Mouse (Mus musculus): ENCODE results near the gene Ctsa.
A peak's percentile ranks its signal among the peaks of the same experiment; 100 is the strongest.
"Not testable (repeated sequence)": the region's sequence is repeated elsewhere in the genome, so short reads cannot be mapped to it uniquely, and the experiment has no call there.

The Ctsa gene

DNA sequence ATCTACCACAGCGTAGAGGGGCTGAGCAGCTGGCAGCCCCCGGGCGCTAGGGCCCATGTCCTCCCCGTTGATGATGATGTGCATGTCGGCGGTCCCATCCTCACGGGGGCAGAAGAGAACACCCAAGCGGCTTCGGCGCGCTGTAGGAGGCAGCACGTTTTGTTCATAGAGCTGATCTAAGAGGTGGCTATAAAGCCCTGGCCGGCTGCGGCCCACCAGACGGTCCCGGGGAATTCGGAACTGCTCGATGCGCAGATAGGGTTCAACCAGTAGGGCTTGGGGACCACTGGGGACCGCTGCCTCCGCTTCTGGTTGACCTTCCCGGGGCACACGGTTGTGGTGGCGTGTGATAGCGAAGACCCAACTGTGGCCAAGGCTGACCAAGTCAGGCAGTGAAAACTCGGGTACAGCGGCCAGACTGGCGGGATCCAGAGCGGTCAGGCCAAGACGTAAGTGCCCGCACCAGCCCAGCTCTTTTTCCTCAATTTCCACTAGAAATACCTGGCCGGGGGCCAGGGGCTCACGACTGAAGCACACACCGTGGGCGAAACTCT is at the start of gene Ctsa:
Gene Ctsa, plus strand, starts transcription at position 126 of the 554 bp plus-strand sequence.
- DNase-seq (ENCODE audit: low spot score): peak; percentile 74

DNA sequence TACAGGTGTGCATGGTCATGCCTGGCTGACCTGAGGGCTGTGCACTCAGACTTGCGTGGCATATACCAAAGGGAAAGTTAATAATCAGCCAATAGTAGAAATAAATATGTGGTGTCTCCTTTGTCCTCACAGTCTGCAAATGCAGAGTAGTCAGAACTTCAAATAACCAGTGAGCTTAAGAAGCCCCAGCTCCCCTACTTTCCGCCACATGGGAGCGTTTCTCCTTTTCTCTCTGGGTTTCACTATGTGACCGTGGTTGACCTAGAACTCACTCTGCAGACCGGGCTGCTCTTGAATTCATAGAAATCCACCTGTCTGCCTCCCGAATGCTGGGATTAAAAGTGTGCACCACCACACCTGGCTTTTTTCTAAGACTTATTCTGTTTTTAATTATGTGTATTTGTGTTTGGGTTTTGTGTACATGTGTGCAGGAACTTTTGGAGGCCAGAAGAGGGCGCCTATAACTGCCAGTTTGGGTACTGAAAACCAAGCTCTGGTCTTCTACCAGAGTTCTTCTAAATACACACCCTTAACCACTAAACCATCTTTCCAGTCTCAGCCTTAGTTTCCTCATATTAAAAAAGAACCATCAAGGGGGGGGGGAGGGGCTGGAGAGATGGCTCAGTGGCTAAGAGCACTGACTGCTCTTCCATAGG is 48.6 kb upstream of the Ctsa start:
- DNase-seq (ENCODE audit: low spot score): no peak

DNA sequence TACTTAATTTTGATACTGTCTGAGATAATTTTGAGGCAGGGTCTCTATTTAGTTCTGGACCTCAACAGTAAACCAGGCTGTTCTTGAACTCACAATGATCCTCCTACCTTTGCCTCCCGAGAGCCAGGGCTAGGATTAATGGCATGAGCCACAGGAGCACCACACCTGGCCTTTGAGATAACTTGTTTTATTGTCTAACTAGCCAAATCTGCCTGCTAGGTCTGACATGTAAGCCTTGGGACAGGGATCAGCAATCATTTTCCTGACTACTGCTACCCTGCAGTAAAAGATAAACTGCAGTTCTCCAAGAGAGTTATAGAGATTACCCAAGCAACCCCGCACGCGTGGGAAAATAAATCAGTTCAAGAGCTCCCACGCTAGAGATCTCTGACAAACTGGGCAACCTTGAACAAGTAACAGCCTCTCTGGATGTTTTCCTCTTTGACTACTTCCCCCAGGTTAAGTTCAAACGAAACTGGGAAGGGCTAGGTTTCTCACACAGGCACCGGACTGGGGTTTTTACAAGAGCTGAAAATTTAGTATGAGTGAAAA is 47.7 kb upstream of the Ctsa start:
- DNase-seq (ENCODE audit: low spot score): no peak

DNA sequence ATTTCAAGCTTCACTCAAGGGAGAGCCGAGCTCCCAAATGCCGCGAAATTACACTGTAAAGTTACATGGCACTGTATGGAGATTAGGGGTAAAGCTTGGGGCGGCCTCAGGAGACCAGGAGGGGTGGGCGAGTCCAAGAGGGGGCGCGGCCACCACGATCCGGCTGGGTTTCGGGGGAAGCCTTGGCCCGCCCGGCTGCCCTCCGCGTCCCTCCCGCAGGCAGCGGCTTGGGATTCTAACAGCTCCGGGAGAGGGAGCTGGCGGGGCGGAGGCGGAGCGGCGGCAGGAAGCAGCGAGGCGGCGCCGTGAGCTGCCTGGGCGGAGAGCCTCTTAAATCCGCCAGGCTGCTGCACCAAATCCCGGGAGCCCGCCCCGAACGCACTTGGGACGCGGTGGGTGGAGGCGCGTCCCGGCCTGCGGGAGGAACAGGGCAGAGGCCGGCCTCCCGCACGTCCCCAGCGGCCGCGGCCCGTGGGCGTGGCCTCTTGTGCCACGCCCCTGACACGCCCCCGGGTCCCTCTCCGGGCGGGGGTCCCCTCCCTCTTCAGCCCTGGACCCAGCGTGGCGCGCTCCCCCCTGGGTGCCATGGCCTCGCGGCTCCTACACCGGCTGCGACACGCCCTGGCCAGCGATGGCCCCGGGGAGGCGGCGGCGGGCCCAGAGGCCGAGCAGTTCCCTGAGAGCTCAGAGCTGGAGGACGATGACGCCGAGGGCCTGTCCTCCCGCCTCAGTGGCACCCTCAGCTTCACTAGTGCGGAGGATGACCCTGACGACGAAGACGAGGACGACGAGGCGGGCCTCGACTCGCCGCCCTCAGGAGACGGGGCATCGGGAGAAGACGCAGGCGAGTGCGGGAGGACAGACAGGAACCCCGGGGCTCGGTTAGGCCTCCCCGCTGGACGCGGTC is 46.9 kb upstream of the Ctsa start, which contains the start of gene Snx21:
Gene Snx21, plus strand, starts transcription at position 343 of the 907 bp plus-strand sequence.
- peak; percentile 95 for DNase-seq (ENCODE audit: low spot score)

DNA sequence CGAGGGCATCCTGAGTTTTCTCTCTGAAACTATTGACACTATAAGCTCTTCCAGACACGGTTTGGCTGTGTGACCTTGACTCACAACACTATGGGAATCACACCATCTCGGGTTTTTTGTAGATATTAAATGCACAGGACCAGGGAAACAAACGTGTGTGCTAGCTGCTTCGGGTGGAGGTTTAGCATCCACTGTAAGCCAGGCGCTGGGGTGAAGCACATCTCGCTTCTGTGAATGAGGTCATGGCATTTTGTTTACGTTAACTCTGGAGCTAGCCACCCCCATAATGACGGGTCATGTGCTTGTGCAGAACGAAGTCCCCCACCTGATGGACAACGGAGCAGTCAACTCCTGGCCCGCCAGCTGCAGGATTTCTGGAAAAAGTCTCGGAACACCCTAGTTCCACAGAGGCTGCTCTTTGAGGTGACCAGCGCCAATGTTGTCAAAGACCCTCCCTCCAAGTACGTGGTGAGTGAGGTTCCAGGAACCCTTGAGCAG is 46.2 kb upstream of the Ctsa start:
- DNase-seq (ENCODE audit: low spot score): no peak

DNA sequence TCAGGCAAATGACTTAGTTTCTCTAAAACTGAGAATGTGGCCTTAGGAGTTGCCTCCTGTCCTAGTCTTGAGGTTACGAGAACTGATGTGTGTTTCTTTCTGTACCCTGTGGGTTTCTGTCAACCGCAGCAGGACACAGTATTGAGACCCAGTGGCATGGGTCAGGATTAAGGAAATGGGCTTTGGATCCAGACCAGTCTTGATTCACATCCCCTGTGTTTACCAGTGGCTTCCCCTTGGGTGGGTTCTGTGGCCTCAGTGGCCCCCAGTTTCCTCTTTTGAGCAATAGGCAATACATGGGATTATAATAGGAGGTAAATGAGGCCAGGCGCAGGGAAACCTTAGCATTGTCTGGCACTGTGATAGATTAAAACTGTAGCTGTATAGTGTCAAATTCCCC is 45.6 kb upstream of the Ctsa start:
- no peak for DNase-seq (ENCODE audit: low spot score)

DNA sequence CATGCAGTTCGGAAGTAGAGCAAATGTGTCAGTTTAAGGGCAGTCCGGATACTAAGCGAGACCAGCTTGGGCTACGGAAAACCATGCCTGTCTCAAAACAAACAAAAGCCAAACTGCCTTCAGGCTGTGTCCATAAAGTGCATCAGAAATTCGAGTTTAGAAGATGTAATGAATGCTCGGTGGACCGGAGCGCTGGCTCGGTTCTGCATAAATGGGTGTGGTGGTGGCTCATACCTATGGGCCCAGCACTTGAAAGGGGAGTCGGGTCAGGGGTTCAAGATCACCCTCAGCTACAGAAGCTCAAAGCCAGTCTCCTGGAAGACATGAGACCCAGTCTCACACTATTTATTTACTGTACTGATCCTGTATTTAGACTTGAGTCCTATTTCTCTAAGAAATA is 44.9 kb upstream of the Ctsa start:
- DNase-seq (ENCODE audit: low spot score): no peak

DNA sequence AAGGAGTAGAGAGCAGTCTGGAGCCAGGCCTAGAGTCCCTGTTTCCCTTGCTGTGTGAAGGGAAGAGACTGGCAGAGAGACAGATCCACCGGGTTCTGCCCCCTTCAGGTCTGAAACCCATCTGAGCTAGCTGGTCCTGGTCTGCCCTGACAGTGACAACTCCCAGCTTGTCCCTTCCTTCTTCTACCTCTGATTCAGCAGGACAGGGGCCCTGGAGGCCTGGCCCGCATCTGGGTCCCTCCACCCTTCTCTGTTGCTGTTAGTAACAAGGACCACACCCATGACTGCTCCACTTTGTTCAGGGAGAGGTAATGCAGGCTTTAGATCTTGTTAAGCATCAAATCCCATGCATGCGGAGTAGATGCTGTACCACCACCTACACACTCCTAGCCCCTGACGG is 44.3 kb upstream of the Ctsa start:
- no peak for DNase-seq (ENCODE audit: low spot score)

DNA sequence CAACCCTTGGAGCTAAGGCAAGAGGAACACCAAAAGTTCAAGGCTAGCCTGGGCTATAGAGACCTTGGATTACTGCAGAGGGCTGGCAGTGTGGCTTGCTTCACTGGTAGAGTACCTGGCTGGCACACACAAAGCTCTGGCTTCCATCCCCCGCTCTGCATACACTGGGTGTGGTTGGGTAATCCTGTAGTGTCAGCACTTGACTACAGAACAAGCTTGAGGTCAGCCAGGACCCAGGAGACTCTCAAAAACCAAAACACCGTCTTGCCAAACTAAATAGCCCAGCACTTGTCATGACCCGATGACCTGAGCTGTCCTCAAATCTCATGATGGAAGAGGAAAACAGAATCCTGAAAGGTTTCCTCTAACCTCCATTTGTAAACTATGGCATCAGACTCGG is 42.2 kb upstream of the Ctsa start:
- no peak for DNase-seq (ENCODE audit: low spot score)

DNA sequence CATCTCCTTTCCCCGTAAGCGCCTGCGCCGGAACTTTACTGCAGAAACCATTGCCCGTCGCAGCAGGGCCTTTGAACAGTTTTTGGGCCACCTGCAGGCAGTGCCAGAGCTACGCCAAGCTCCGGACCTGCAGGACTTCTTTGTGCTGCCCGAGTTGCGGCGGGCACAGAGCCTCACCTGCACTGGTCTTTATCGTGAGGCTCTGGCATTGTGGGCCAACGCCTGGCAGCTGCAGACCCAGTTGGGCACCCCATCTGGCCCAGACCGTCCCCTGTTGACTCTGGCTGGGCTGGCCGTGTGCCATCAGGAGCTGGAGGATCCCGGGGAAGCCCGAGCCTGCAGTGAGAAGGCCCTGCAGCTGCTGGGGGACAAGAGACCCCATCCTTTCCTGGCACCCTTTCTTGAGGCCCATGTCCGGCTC is 40.8 kb upstream of the Ctsa start:
- DNase-seq (ENCODE audit: low spot score): no peak

DNA sequence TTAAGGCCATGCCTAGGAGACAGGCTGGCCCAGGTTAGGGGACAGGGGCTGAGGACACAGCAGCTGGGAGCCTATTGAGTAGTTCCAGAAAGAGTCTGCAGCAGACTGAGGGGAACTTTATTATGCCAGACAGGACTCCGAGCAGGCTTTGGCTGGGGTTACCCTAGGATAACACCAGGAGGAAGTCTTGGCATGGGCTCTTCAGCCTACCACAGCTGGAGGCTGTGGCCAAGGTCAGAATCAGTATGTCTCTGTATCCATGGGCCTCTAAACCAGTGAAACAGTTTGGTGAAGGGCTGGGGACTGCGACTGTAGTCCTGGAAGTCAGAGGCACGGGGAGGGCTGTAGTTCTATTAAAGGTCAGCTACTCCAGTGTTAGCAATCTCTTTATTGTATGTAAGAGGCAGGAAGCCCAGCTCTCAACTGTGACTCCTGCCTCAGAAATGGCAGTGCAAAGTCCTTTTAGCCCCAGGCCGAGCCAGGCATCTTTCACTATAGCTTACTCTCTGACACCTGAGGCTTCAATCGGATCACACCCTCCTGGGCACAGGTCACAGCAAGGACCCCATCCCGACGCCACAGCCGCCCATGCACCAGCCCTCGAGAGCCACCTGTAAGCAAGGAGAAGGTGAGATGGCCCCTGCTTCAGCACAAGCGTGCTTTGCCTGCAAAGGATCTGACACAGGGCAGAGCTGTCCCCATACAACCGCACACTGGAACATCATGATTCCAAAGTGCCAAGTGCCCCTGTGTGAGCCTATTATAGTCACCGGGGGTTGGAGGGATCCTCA is 40.1 kb upstream of the Ctsa start:
- DNase-seq (ENCODE audit: low spot score): no peak

DNA sequence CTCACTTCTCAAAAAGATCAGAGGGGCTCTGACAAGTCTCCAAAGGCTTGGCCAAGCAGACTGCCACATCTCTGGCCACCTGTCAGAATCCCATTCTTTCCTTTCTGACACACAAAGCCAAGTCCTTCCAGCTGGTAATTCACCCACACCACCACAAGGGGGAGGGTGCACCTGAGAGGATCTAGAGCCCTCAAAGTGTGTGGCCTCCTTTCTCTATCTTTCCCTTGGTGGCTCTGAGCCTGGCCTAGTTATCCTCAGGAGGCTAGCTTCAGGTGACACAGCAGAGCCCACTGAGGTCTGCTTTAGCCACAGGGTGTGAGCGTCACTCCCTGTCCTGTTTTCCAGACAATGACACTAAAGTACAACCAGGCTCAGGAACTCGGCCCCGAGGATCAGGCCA is 39.4 kb upstream of the Ctsa start:
- peak; percentile 34 for DNase-seq (ENCODE audit: low spot score)

DNA sequence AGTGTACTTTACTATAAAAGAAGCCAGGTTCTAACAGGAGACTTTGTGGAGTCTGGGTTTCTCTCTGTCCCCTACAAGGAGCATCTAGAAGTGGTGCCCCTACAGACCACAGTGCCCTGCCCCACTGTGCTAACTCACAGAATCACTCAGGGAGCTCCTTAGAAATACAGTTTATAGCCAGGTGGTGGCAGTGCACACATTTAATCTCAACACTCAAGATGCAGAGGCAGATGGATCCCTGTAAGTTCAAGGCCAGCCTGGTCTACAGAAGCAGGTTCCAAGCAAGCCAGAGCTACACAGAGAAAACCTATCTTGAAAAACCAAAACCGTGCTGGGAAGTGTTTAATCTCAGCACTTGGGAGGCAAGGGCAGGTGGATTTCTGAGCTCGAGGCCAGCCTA is 38.9 kb upstream of the Ctsa start:
- DNase-seq (ENCODE audit: low spot score): no peak

DNA sequence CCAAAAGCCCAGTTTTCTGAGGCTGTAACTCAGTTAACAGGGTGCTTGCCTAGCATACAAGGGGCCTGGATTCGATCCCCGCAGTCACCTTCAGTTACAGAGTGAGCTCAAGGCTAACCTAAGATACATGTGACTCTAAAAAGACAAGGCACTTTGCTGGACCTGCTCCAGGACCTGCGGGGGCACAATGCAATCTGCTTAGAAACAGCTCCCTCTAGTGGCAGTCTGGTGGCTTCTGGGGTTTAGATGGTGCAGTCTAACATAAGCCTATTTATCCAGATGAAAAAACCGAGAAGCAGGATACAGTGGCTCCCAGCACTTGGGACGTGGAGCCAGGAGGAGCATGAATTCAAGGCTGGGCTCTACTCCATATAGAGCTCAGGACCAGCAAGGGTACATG is 38.4 kb upstream of the Ctsa start:
- peak; percentile 73 for DNase-seq (ENCODE audit: low spot score)

DNA sequence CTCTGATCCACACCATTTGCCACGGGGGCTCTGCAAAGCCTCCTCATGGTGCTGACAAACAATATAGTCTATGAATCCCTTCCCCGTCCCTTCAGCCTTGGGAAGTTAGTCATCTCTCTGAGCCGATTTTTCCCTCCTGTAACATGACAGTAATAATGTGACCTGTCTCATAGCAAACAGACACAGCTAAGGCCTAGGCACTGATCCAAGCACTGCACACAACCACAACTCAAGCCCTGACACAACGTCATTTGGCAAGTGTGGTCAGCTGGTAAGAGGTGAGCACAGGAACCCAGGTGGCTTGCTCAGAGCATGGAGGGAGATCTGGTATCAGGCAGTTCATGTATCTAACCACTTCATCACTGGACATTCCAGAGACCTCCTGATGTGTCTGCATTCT is 36.8 kb upstream of the Ctsa start:
- DNase-seq (ENCODE audit: low spot score): no peak

DNA sequence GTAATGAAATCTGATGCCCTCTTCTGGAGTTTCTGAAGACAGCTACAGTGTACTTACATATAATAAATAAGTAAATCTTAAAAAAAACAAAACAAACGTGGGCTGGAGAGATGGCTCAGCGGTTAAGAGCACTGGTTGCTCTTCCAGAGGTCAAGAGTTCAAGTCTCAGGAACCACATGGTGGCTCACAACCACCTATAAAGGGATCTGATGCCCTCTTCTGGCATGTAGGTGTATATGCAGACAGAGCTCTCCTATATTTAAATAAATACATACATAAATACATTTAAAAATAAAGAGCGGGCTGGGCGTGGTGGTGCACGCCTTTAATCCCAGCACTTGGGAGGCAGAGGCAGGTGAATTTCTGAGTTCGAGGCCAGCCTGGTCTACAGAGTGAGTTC is 34.1 kb upstream of the Ctsa start:
- not testable (repeated sequence) for DNase-seq (ENCODE audit: low spot score)

DNA sequence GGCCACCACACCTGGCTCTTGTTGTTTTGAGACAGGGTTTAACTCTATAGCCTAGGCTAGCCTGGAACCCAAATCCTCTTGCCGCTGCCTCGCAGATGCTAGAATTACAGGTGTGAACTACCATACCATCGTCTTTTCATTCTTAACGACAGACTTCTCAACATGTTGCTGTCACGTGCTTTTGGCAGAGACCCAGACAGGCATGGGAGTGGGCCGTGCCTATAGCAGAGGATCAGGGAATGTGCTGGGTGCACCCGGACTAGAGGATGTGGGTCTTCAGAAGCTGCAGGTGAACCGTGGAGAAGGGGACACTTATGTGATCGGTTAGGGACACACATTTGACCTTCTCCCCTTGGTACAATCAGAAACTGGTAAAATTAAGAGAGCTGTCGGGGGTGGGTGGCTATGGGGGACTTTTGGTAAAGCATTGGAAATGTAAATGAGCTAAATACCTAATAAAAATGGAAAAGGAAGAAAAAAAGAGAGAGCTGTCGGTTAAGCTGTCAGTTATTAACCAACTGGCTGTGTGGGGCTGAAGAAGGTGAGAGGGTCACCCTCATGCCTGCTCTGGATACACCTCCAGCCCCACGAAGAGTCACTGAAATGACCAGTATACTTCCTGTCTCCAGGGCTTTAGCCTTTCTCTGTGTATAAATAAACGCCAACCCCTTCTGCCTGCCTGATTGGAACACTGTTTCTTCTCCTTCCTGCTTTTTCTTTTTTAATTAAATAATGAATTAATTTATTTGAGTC is 32.2 kb upstream of the Ctsa start:
- no peak for DNase-seq (ENCODE audit: low spot score)

DNA sequence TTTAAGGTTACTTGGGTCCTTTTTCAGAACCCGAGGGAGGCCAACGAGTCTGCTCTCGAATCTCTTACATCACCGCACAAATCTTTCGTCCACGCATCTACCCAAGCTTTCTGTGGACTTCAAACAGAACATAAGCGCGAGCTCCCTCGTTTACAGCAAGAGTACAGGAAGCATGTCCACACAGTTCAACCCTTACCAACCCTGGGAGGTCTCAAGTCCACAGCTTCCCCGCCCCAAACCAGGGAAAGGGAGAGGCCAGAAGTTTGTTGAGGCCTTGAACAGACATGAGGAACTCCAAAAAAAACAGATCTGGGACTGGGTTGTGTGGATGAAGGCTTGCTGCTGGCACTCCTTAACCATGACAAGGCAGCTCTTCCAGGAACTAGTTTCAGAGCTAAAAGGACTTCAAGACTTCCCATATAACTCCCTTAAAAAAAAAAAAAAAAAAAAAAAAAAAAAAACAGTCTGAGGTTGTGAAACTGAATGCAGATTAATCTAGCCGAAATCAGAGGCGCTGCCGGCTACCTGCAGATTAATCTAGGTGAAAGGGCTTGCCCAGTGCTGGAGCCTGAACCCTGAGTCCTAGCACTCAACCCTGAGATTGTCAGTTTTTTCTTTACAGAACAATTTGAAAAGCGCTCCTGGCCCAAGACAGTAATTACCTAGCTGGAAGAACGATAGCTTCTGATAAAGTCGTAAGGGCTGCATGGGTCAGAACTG is 29.3 kb upstream of the Ctsa start:
- DNase-seq (ENCODE audit: low spot score): no peak

DNA sequence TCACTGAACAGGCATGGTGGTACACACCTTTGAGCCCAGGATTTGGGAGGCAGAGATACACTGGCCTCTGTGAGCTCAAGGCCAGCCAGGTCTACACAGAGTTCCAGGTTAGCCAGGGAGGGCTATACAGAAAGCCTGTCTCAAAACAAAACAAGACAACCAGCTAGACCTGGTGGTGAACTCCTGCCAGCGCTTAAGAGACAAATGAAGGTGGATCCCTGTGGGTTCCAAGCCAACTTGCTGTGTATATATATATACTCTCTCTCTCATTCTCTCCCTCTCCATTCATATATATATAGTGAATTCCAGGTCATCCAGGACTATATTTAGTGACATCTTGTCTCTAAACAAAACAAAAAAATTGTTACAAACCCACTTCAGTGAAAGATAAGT is 28.8 kb upstream of the Ctsa start:
- DNase-seq (ENCODE audit: low spot score): no peak
